Mouse (Mus musculus): Measurements from ENCODE around the gene Olfm1. TPM values are rescaled to one million over a fixed set of nuclear protein-coding genes. Genes with fewer than 3 reads are reported as not detected.

Gene Olfm1
- polyA plus RNA-seq, 1 experiment, result 9.8 TPM

DNA sequence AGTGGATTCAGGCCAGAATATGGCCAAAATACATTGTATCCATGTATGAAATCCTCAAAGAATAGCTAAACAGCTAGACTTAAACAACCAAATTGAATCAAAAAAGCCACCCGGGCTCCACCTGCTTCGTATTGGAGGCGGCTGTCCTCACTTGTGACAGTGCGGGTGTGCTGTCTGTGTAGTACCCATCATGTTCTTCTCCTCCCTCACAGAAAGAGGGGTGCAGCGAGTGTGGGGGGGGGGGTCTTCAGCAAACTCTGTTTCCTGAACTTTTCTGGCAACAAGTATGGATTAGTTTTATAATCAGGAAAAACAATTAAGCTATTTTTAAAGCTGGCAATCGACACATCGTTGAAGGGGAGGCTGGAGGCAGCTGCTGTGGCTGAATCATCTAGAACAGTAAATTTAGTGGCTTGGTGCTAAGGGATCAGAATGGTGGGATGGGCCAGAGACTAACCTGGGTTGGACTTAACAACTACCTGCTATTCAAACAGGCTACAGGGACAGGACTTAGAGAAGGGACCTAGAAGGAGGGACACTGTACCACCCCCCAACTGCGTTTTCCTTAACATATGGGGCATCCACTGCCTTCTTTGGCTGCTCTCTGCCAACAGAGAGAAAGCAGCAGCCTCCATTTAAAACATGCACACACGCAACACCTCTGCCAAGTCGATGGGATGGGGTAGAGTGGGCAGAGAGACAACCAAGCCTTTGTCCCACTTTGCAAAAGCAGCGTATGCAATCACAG lies 79.6 kb downstream of the Olfm1 start:
- no peak overlapping the region for H3K4me3 ChIP-seq (ENCODE audit: control insufficient read depth, insufficient read depth, low read length)
- H3K27ac ChIP-seq (ENCODE audit: control insufficient read depth, insufficient read depth, low read length), result no peak overlapping the region
- TF ChIP-seq POLR2A (IDR thresholded peaks at IDR 0.05; ENCODE audit: control insufficient read depth, extremely low read depth, insufficient read depth, low read length, poor library complexity), result no peak
- H3K4me1 ChIP-seq (replicated peaks; ENCODE audit: control insufficient read depth, insufficient read depth, low read length), result no peaks in the 10 kb centered on the region
- DNase-seq, result no peak
- no peaks in the 10 kb centered on the region for H3K36me3 ChIP-seq (ENCODE audit: control insufficient read depth, insufficient read depth, low read length)
- WGBS, result 83% methylated on average over 11 of the region's 11 CpGs
- H3K27me3 ChIP-seq (ENCODE audit: control insufficient read depth, insufficient read depth, low read length), result no peaks in the 10 kb centered on the region; the same call in 1 of the 2 replicates

DNA sequence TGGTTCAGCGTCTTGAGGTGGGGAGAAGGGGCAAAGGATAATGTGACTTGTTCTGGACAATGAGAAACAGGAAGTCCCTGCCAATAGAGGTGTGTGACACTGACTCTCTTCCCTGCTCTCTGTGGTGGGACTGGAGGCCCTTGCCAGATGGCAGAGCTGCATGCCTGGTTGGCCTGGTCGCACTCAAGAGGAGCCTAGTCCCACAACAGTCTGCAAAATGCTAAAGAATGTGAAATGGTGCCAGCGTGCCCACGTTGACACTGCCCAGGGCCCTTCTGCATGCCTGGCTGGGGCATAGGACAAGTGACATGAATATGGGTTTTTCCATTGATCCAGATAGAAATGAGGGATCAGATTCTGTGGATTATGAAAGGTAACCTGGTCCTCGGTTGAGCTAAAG lies 81.2 kb downstream of the Olfm1 start:
- Histone ChIP-seq H3K36me3 (ENCODE audit: control insufficient read depth, insufficient read depth, low read length) (no peaks in the 10 kb centered on the region), H3K27me3 (ENCODE audit: control insufficient read depth, insufficient read depth, low read length) (no peaks in the 10 kb centered on the region; the same call in 1 of the 2 replicates), H3K27ac (ENCODE audit: control insufficient read depth, insufficient read depth, low read length) (no peak overlapping the region), H3K4me1 (replicated peaks; ENCODE audit: control insufficient read depth, insufficient read depth, low read length) (no peaks in the 10 kb centered on the region), H3K4me3 (ENCODE audit: control insufficient read depth, insufficient read depth, low read length) (no peak overlapping the region)
- 93% methylated on average over 5 of the region's 5 CpGs for WGBS
- no peak for DNase-seq
- no peak for TF ChIP-seq CTCF (IDR thresholded peaks at IDR 0.05; ENCODE audit: borderline replicate concordance, control insufficient read depth, extremely low read depth, insufficient read depth, low read length, poor library complexity)
- TF ChIP-seq POLR2A (IDR thresholded peaks at IDR 0.05; ENCODE audit: control insufficient read depth, extremely low read depth, insufficient read depth, low read length, poor library complexity), result no peak

DNA sequence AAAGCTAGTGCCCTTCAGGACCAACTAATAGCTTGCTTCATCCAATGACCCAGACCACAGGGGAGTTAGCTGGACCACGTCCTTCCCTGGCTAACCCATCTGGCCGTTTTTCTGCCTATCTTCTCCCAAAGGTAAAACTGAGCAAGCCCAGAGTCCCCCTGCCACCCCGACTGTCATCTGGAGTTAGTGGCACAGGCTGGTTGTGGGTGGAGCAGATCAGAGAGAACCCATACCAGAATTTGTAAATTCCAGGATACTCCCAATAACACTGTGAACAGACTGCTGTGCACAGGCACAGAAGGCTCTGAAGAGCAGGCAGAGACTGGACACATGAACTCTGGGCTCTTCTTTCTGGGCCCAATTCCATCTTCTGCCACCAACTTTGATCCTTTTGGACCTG lies 82.6 kb downstream of the Olfm1 start:
- no peak overlapping the region for H3K4me3 ChIP-seq (ENCODE audit: control insufficient read depth, insufficient read depth, low read length)
- TF ChIP-seq CTCF (IDR thresholded peaks at IDR 0.05; ENCODE audit: borderline replicate concordance, control insufficient read depth, extremely low read depth, insufficient read depth, low read length, poor library complexity), result no peak
- no peak for TF ChIP-seq POLR2A (IDR thresholded peaks at IDR 0.05; ENCODE audit: control insufficient read depth, extremely low read depth, insufficient read depth, low read length, poor library complexity)
- H3K4me1 ChIP-seq (replicated peaks; ENCODE audit: control insufficient read depth, insufficient read depth, low read length), result no peaks in the 10 kb centered on the region
- H3K36me3 ChIP-seq (ENCODE audit: control insufficient read depth, insufficient read depth, low read length), result no peaks in the 10 kb centered on the region
- H3K27me3 ChIP-seq (ENCODE audit: control insufficient read depth, insufficient read depth, low read length), result no peaks in the 10 kb centered on the region; the same call in 1 of the 2 replicates
- DNase-seq, result no peak
- H3K27ac ChIP-seq (ENCODE audit: control insufficient read depth, insufficient read depth, low read length), result no peak overlapping the region
- 82% methylated on average over 3 of the region's 3 CpGs for WGBS

DNA sequence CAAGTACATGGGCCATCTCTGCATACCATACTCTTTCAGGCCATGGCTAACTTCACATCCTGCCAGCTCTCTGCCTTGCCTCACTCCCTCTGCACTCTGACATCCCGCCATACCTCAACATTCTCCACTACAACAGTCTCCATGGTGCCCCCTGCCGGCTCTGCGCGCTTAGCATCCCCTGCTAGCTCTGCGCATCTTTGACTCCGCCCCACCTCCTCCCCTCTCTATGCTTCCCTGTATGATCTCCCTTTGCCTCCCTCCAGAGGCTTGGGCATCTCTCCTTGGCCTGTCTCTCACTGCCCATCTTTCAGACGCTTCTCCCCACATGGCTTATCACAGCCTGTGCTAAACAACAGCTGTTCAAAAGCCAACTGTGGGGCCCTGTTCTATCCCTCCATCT lies 85.4 kb downstream of the Olfm1 start:
- Histone ChIP-seq H3K27ac (ENCODE audit: control insufficient read depth, insufficient read depth, low read length) (no peak overlapping the region), H3K36me3 (ENCODE audit: control insufficient read depth, insufficient read depth, low read length) (no peaks in the 10 kb centered on the region), H3K4me3 (ENCODE audit: control insufficient read depth, insufficient read depth, low read length) (no peak overlapping the region), H3K4me1 (replicated peaks; ENCODE audit: control insufficient read depth, insufficient read depth, low read length) (no peaks in the 10 kb centered on the region), H3K27me3 (ENCODE audit: control insufficient read depth, insufficient read depth, low read length) (no peaks in the 10 kb centered on the region)
- 18% methylated on average over 7 of the region's 7 CpGs for WGBS
- no peak for TF ChIP-seq POLR2A (IDR thresholded peaks at IDR 0.05; ENCODE audit: control insufficient read depth, extremely low read depth, insufficient read depth, low read length, poor library complexity)
- peak; percentile 46; the same call in 1 of the 2 replicates for TF ChIP-seq CTCF (IDR thresholded peaks at IDR 0.05; ENCODE audit: borderline replicate concordance, control insufficient read depth, extremely low read depth, insufficient read depth, low read length, poor library complexity)
- DNase-seq, result peak; percentile 59

DNA sequence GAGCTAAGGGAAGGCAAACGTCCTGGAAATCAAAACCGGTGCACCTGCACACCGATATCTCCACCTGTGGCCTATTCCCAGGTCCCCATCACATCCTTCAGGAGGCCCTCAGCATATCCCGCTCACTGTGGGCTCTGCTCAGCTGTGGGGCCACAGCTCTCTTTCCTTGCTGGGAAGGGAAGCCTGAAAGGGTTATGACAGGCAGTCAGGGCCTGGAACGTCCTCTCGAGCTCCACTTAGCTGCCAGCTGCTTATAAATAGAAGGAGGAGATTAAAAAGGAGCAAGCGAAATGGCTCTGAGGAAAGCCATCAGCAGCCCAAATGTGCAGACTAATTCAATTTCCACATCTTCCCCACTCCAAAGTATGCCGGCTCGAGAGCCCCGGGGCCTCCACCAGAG lies 86.1 kb downstream of the Olfm1 start:
- H3K4me1 ChIP-seq (replicated peaks; ENCODE audit: control insufficient read depth, insufficient read depth, low read length), result no peaks in the 10 kb centered on the region
- no peak overlapping the region for H3K4me3 ChIP-seq (ENCODE audit: control insufficient read depth, insufficient read depth, low read length)
- no peak for TF ChIP-seq POLR2A (IDR thresholded peaks at IDR 0.05; ENCODE audit: control insufficient read depth, extremely low read depth, insufficient read depth, low read length, poor library complexity)
- no peak for TF ChIP-seq CTCF (IDR thresholded peaks at IDR 0.05; ENCODE audit: borderline replicate concordance, control insufficient read depth, extremely low read depth, insufficient read depth, low read length, poor library complexity)
- H3K27me3 ChIP-seq (ENCODE audit: control insufficient read depth, insufficient read depth, low read length), result no peaks in the 10 kb centered on the region
- no peak overlapping the region for H3K27ac ChIP-seq (ENCODE audit: control insufficient read depth, insufficient read depth, low read length)
- no peak for DNase-seq
- whole genome bisulfite sequencing, result 91% methylated on average over 10 of the region's 10 CpGs
- H3K36me3 ChIP-seq (ENCODE audit: control insufficient read depth, insufficient read depth, low read length), result no peaks in the 10 kb centered on the region

Other genes starting within 250 kb of the Olfm1 start
- gene Fcnb, start 108.1 kb upstream of the Olfm1 start, polyA plus RNA-seq (2012; rRNA removed), result 0.85 and 1.3 TPM in 2 replicates

All from thymus, adult 2 months (tissue).